Mouse (Mus musculus) yolk sac, embryonic 10.5 days (tissue): ENCODE data around the gene Samsn1.
"Not testable (repeated sequence)": the region's sequence is repeated elsewhere in the genome, so short reads cannot be mapped to it uniquely, and the experiment has no call there.

Source experiments
- DNase-seq: peaks from one replicate; pipeline ENCODE4 v3.0.0-alpha.2; 2017; ENCODE audit warnings: low spot score

Samsn1 gene

GRCm38 (mm10) chr16:75875896-75876295, 146.2 kb downstream of the Samsn1 start:
- no peak for DNase-seq

GRCm38 (mm10) chr16:75874508-75874907, 147.6 kb downstream of the Samsn1 start:
- no peak for DNase-seq

- no peak for DNase-seq
Measured at GRCm38 (mm10) chr16:75872241-75872640, 149.8 kb downstream of the Samsn1 start.

- no peak for DNase-seq
Measured at GRCm38 (mm10) chr16:75867400-75867799, 154.7 kb downstream of the Samsn1 start.

- DNase-seq = no peak
Measured at GRCm38 (mm10) chr16:75865505-75865904, 156.6 kb downstream of the Samsn1 start.

GRCm38 (mm10) chr16:75864673-75865072, 157.4 kb downstream of the Samsn1 start:
- no peak for DNase-seq

GRCm38 (mm10) chr16:75856343-75856742, 165.7 kb downstream of the Samsn1 start:
- no peak for DNase-seq

- DNase-seq = no peak
Measured at GRCm38 (mm10) chr16:75855402-75855801, 166.7 kb downstream of the Samsn1 start.

GRCm38 (mm10) chr16:75853556-75854271, 168.4 kb downstream of the Samsn1 start:
- no peak for DNase-seq

- DNase-seq = no peak
Measured at GRCm38 (mm10) chr16:75852485-75852884, 169.6 kb downstream of the Samsn1 start.

GRCm38 (mm10) chr16:75849039-75849438, 173.0 kb downstream of the Samsn1 start:
- DNase-seq = no peak

GRCm38 (mm10) chr16:75843653-75844062, 178.4 kb downstream of the Samsn1 start:
- DNase-seq = no peak

- no peak for DNase-seq
Measured at GRCm38 (mm10) chr16:75843031-75843430, 179.1 kb downstream of the Samsn1 start.

GRCm38 (mm10) chr16:75842569-75842968, 179.5 kb downstream of the Samsn1 start:
- no peak for DNase-seq

- DNase-seq = no peak
Measured at GRCm38 (mm10) chr16:75837728-75838451, 184.2 kb downstream of the Samsn1 start.

GRCm38 (mm10) chr16:75831390-75831789, 190.7 kb downstream of the Samsn1 start:
- DNase-seq = no peak

GRCm38 (mm10) chr16:75826949-75827348, 195.1 kb downstream of the Samsn1 start:
- not testable (repeated sequence) for DNase-seq

GRCm38 (mm10) chr16:75826498-75826897, 195.6 kb downstream of the Samsn1 start:
- DNase-seq = no peak

- no peak for DNase-seq
Measured at GRCm38 (mm10) chr16:75823226-75823625, 198.9 kb downstream of the Samsn1 start.

GRCm38 (mm10) chr16:75820963-75821362, 201.1 kb downstream of the Samsn1 start:
- DNase-seq = no peak
